Mouse (Mus musculus): ENCODE data around the gene Plgrkt. TPM values are rescaled to one million over a fixed set of nuclear protein-coding genes. Genes with fewer than 3 reads are reported as not detected.

Plgrkt gene
- polyA plus RNA-seq, 1 experiment from 2014 or later: 43.6 TPM

- peak overlapping the region; percentile 43 for H3K4me3 ChIP-seq (ENCODE audit: low read depth, low read length)
- no peaks in the 10 kb centered on the region for H3K27me3 ChIP-seq (ENCODE audit: control insufficient read depth, insufficient read depth, low read length)
- H3K36me3 ChIP-seq (ENCODE audit: control insufficient read depth, insufficient read depth, low read length): no peaks in the 10 kb centered on the region
- H3K4me1 ChIP-seq (ENCODE audit: control insufficient read depth, insufficient read depth, low read length): no peaks in the 10 kb centered on the region
- ATAC-seq (replicated peaks; ENCODE audit: insufficient number of reproducible peaks, low FRiP score, low TSS enrichment): no peak
- 4% methylated on average over 20 of the region's 20 CpGs for WGBS (ENCODE audit: insufficient replicate concordance)
- peak overlapping the region; percentile 83 for H3K4me2 ChIP-seq
- H3K9me3 ChIP-seq (replicated peaks; ENCODE audit: control insufficient read depth, low read length): no peaks in the 10 kb centered on the region
- H3K9ac ChIP-seq (ENCODE audit: low read depth, low read length): peak overlapping the region; percentile 52; the same call in 1 of the 2 replicates
- H3K27ac ChIP-seq (ENCODE audit: low read depth, low read length): no peak overlapping the region
Observed at GRCm38 (mm10) chr19:29354895-29355877, 12.0 kb downstream of the Plgrkt start.

- H3K9ac ChIP-seq (ENCODE audit: low read depth, low read length): no peak overlapping the region
- no peak overlapping the region for H3K4me3 ChIP-seq (ENCODE audit: low read depth, low read length)
- no peak for ATAC-seq (replicated peaks; ENCODE audit: insufficient number of reproducible peaks, low FRiP score, low TSS enrichment)
- H3K36me3 ChIP-seq (ENCODE audit: control insufficient read depth, insufficient read depth, low read length): no peaks in the 10 kb centered on the region
- H3K27ac ChIP-seq (ENCODE audit: low read depth, low read length): no peak overlapping the region
- no peaks in the 10 kb centered on the region for H3K9me3 ChIP-seq (replicated peaks; ENCODE audit: control insufficient read depth, low read length)
- WGBS (ENCODE audit: insufficient replicate concordance): 53% methylated on average over 5 of the region's 5 CpGs
- no peaks in the 10 kb centered on the region for H3K4me1 ChIP-seq (ENCODE audit: control insufficient read depth, insufficient read depth, low read length)
- no peak overlapping the region for H3K4me2 ChIP-seq
- no peaks in the 10 kb centered on the region for H3K27me3 ChIP-seq (ENCODE audit: control insufficient read depth, insufficient read depth, low read length)
Observed at GRCm38 (mm10) chr19:29350991-29351390, 16.2 kb downstream of the Plgrkt start.

GRCm38 (mm10) chr19:29345636-29346035, 21.6 kb downstream of the Plgrkt start:
- no peak overlapping the region for H3K27ac ChIP-seq (ENCODE audit: low read depth, low read length)
- no peaks in the 10 kb centered on the region for H3K4me1 ChIP-seq (ENCODE audit: control insufficient read depth, insufficient read depth, low read length)
- no peaks in the 10 kb centered on the region for H3K27me3 ChIP-seq (ENCODE audit: control insufficient read depth, insufficient read depth, low read length)
- no peak overlapping the region for H3K9ac ChIP-seq (ENCODE audit: low read depth, low read length)
- no peak for ATAC-seq (replicated peaks; ENCODE audit: insufficient number of reproducible peaks, low FRiP score, low TSS enrichment)
- no peak overlapping the region for H3K4me3 ChIP-seq (ENCODE audit: low read depth, low read length)
- H3K4me2 ChIP-seq: no peak overlapping the region
- WGBS (ENCODE audit: insufficient replicate concordance): 84% methylated on average over 6 of the region's 6 CpGs
- H3K9me3 ChIP-seq (replicated peaks; ENCODE audit: control insufficient read depth, low read length): no peaks in the 10 kb centered on the region
- no peaks in the 10 kb centered on the region for H3K36me3 ChIP-seq (ENCODE audit: control insufficient read depth, insufficient read depth, low read length)

GRCm38 (mm10) chr19:29344868-29345267, 22.3 kb downstream of the Plgrkt start:
- Histone ChIP-seq H3K4me2 (no peak overlapping the region), H3K36me3 (ENCODE audit: control insufficient read depth, insufficient read depth, low read length) (no peaks in the 10 kb centered on the region), H3K4me1 (ENCODE audit: control insufficient read depth, insufficient read depth, low read length) (no peaks in the 10 kb centered on the region), H3K27ac (ENCODE audit: low read depth, low read length) (no peak overlapping the region), H3K9me3 (replicated peaks; ENCODE audit: control insufficient read depth, low read length) (no peaks in the 10 kb centered on the region), H3K27me3 (ENCODE audit: control insufficient read depth, insufficient read depth, low read length) (no peaks in the 10 kb centered on the region), H3K4me3 (ENCODE audit: low read depth, low read length) (no peak overlapping the region), H3K9ac (ENCODE audit: low read depth, low read length) (no peak overlapping the region)
- no peak for ATAC-seq (replicated peaks; ENCODE audit: insufficient number of reproducible peaks, low FRiP score, low TSS enrichment)

GRCm38 (mm10) chr19:29342281-29342680, 24.9 kb downstream of the Plgrkt start:
- no peaks in the 10 kb centered on the region for H3K27me3 ChIP-seq (ENCODE audit: control insufficient read depth, insufficient read depth, low read length)
- no peaks in the 10 kb centered on the region for H3K4me1 ChIP-seq (ENCODE audit: control insufficient read depth, insufficient read depth, low read length)
- no peak overlapping the region for H3K4me3 ChIP-seq (ENCODE audit: low read depth, low read length)
- no peak overlapping the region for H3K27ac ChIP-seq (ENCODE audit: low read depth, low read length)
- H3K9ac ChIP-seq (ENCODE audit: low read depth, low read length): no peak overlapping the region
- no peaks in the 10 kb centered on the region for H3K9me3 ChIP-seq (replicated peaks; ENCODE audit: control insufficient read depth, low read length)
- WGBS (ENCODE audit: insufficient replicate concordance): 66% methylated on average over 6 of the region's 6 CpGs
- H3K36me3 ChIP-seq (ENCODE audit: control insufficient read depth, insufficient read depth, low read length): no peaks in the 10 kb centered on the region
- ATAC-seq (replicated peaks; ENCODE audit: insufficient number of reproducible peaks, low FRiP score, low TSS enrichment): no peak
- H3K4me2 ChIP-seq: no peak overlapping the region

- WGBS (ENCODE audit: insufficient replicate concordance): 81% methylated on average over 4 of the region's 4 CpGs
- Histone ChIP-seq H3K4me3 (ENCODE audit: low read depth, low read length) (no peak overlapping the region), H3K27ac (ENCODE audit: low read depth, low read length) (no peak overlapping the region), H3K9ac (ENCODE audit: low read depth, low read length) (no peak overlapping the region), H3K36me3 (ENCODE audit: control insufficient read depth, insufficient read depth, low read length) (no peaks in the 10 kb centered on the region), H3K4me1 (ENCODE audit: control insufficient read depth, insufficient read depth, low read length) (no peaks in the 10 kb centered on the region), H3K27me3 (ENCODE audit: control insufficient read depth, insufficient read depth, low read length) (no peaks in the 10 kb centered on the region), H3K4me2 (no peak overlapping the region), H3K9me3 (replicated peaks; ENCODE audit: control insufficient read depth, low read length) (no peaks in the 10 kb centered on the region)
- no peak for ATAC-seq (replicated peaks; ENCODE audit: insufficient number of reproducible peaks, low FRiP score, low TSS enrichment)
Observed at GRCm38 (mm10) chr19:29341029-29341428, 26.2 kb downstream of the Plgrkt start.

GRCm38 (mm10) chr19:29336624-29337023, 30.6 kb downstream of the Plgrkt start:
- H3K4me1 ChIP-seq (ENCODE audit: control insufficient read depth, insufficient read depth, low read length): no peaks in the 10 kb centered on the region
- H3K36me3 ChIP-seq (ENCODE audit: control insufficient read depth, insufficient read depth, low read length): no peaks in the 10 kb centered on the region
- no peak for ATAC-seq (replicated peaks; ENCODE audit: insufficient number of reproducible peaks, low FRiP score, low TSS enrichment)
- WGBS (ENCODE audit: insufficient replicate concordance): 77% methylated on average over 2 of the region's 2 CpGs
- no peak overlapping the region for H3K4me3 ChIP-seq (ENCODE audit: low read depth, low read length)
- H3K27ac ChIP-seq (ENCODE audit: low read depth, low read length): no peak overlapping the region
- H3K27me3 ChIP-seq (ENCODE audit: control insufficient read depth, insufficient read depth, low read length): no peaks in the 10 kb centered on the region
- no peaks in the 10 kb centered on the region for H3K9me3 ChIP-seq (replicated peaks; ENCODE audit: control insufficient read depth, low read length)
- no peak overlapping the region for H3K9ac ChIP-seq (ENCODE audit: low read depth, low read length)
- no peak overlapping the region for H3K4me2 ChIP-seq

- no peaks in the 10 kb centered on the region for H3K9me3 ChIP-seq (replicated peaks; ENCODE audit: control insufficient read depth, low read length)
- H3K4me3 ChIP-seq (ENCODE audit: low read depth, low read length): peak within 1 kb of the TSS; percentile 47
- H3K27ac ChIP-seq (ENCODE audit: low read depth, low read length): no peak within 1 kb of the TSS
- no peaks in the 10 kb centered on the region for H3K36me3 ChIP-seq (ENCODE audit: control insufficient read depth, insufficient read depth, low read length)
- 2% methylated on average over 23 of the region's 23 CpGs for WGBS (ENCODE audit: insufficient replicate concordance)
- H3K27me3 ChIP-seq (ENCODE audit: control insufficient read depth, insufficient read depth, low read length): no peaks in the 10 kb centered on the region
- H3K4me1 ChIP-seq (ENCODE audit: control insufficient read depth, insufficient read depth, low read length): no peaks in the 10 kb centered on the region
- peak within 1 kb of the TSS; percentile 82 for H3K4me2 ChIP-seq
- ATAC-seq (replicated peaks; ENCODE audit: insufficient number of reproducible peaks, low FRiP score, low TSS enrichment): no peak
- peak within 1 kb of the TSS; percentile 63 for H3K9ac ChIP-seq (ENCODE audit: low read depth, low read length)
Observed at GRCm38 (mm10) chr19:29334068-29334745, 33.0 kb downstream of the Plgrkt start, which contains the start of gene Rln1. Rln1 (minus strand) TSS chr19:29334670.

Measured in heart, embryonic 11.5 days (tissue).